Mouse (Mus musculus) hindbrain, embryonic 12.5 days (tissue): ENCODE data around the gene Atg101. TPM values are rescaled to one million over a fixed set of nuclear protein-coding genes. Genes with fewer than 3 reads are reported as not detected.

Experiments
- ATAC-seq: fragments of 200-750 bp; cut with Nextera tagmentation; 2 replicates; pipeline ENCODE4 v1.8.0; 2017; ENCODE audit warnings: moderate TSS enrichment; ENCODE audit not compliant: low FRiP score
- H3K27ac ChIP-seq: fragments of 300-500 bp; sonication (generic); 2 replicates; pipeline ENCODE4 v1.5.1; 2016; ENCODE audit warnings: mild to moderate bottlenecking
- H3K27me3 ChIP-seq: fragments of 300-500 bp; sonication (generic); 2 replicates; pipeline ENCODE4 v1.6.1; 2016; ENCODE audit warnings: mild to moderate bottlenecking
- H3K36me3 ChIP-seq: fragments of 300-500 bp; sonication (generic); 2 replicates; pipeline ENCODE4 v1.6.1; 2016; ENCODE audit warnings: mild to moderate bottlenecking
- H3K4me1 ChIP-seq: fragments of 300-500 bp; sonication (generic); 2 replicates; pipeline ENCODE4 v1.6.1; 2016
- H3K4me2 ChIP-seq: fragments of 300-500 bp; sonication (generic); replicated peaks from 2 replicates; pipeline ENCODE4 v1.6.1; 2016; ENCODE audit warnings: mild to moderate bottlenecking
- H3K4me3 ChIP-seq: fragments of 300-500 bp; sonication (generic); 2 replicates; pipeline ENCODE4 v1.5.1; 2016; ENCODE audit warnings: mild to moderate bottlenecking
- H3K9ac ChIP-seq: fragments of 300-500 bp; sonication (generic); 2 replicates; pipeline ENCODE4 v1.6.1; 2016; ENCODE audit warnings: mild to moderate bottlenecking, moderate library complexity
- H3K9me3 ChIP-seq: fragments of 300-500 bp; sonication (generic); replicated peaks from 2 replicates; pipeline ENCODE4 v1.6.1; 2016; ENCODE audit warnings: mild to moderate bottlenecking
- WGBS: fragments of 180-500 bp; shearing (Covaris S2); methylation state at CpG from one replicate; pipeline ENCODE4 v1.1.7; 2016; 5-methylcytosine and 5-hydroxymethylcytosine counted together
- polyA plus RNA-seq: library from polyadenylated mRNA; unstranded; fragments of >200 nt; fragmentation: Nextera tagmentation; extraction: Ambion mirVana; gene quantifications from 2 replicates; pipeline ENCODE4 v1.2.1, GENCODE M21; 2016

Gene Atg101
- polyA plus RNA-seq, 1 experiment from 2014 or later: 66.5 TPM

- ATAC-seq: no peak
- H3K27me3 ChIP-seq: peaks cover 11% of the 10 kb centered on the region
- H3K4me1 ChIP-seq: peaks cover 11% of the 10 kb centered on the region
- no peak overlapping the region for H3K9ac ChIP-seq
- no peaks in the 10 kb centered on the region for H3K36me3 ChIP-seq
- H3K4me3 ChIP-seq: no peak overlapping the region
- no peak overlapping the region for H3K4me2 ChIP-seq
- 79% methylated on average over 14 of the region's 14 CpGs for WGBS
- no peaks in the 10 kb centered on the region for H3K9me3 ChIP-seq
- H3K27ac ChIP-seq: no peak overlapping the region
These were observed 27.4 kb upstream of the Atg101 start for GRCm38 (mm10) chr15:101256463-101257206.

- ATAC-seq: no peak
- Histone ChIP-seq H3K36me3 (no peaks in the 10 kb centered on the region), H3K27me3 (0 out of 2 replicates have a peak, but pooled peaks cover under 1% of the 10 kb centered on the region), H3K4me1 (peaks cover 11% of the 10 kb centered on the region), H3K9me3 (no peaks in the 10 kb centered on the region), H3K27ac (no peak overlapping the region), H3K9ac (no peak overlapping the region), H3K4me3 (no peak overlapping the region), H3K4me2 (no peak overlapping the region)
- 85% methylated on average over 11 of the region's 11 CpGs for WGBS
These were observed 25.7 kb upstream of the Atg101 start for GRCm38 (mm10) chr15:101258420-101258819.

GRCm38 (mm10) chr15:101259922-101260321 lies 24.1 kb upstream of the Atg101 start:
- ATAC-seq: no peak
- no peak overlapping the region for H3K27ac ChIP-seq
- H3K4me1 ChIP-seq: peaks cover 11% of the 10 kb centered on the region
- H3K4me2 ChIP-seq: no peak overlapping the region
- H3K36me3 ChIP-seq: no peaks in the 10 kb centered on the region
- H3K4me3 ChIP-seq: no peak overlapping the region
- H3K27me3 ChIP-seq: peaks cover 1% of the 10 kb centered on the region; the same call in 1 of the 2 replicates
- WGBS: 87% methylated on average over 3 of the region's 3 CpGs
- H3K9ac ChIP-seq: no peak overlapping the region
- no peaks in the 10 kb centered on the region for H3K9me3 ChIP-seq

GRCm38 (mm10) chr15:101260387-101260786 lies 23.7 kb upstream of the Atg101 start:
- ATAC-seq: no peak
- 55% methylated on average over 10 of the region's 10 CpGs for WGBS
- Histone ChIP-seq H3K9me3 (no peaks in the 10 kb centered on the region), H3K4me2 (no peak overlapping the region), H3K27me3 (peaks cover 6% of the 10 kb centered on the region), H3K4me1 (peaks cover 11% of the 10 kb centered on the region), H3K27ac (no peak overlapping the region), H3K4me3 (no peak overlapping the region), H3K9ac (no peak overlapping the region), H3K36me3 (no peaks in the 10 kb centered on the region)

- Histone ChIP-seq H3K4me1 (peaks cover 14% of the 10 kb centered on the region), H3K27me3 (peaks cover 12% of the 10 kb centered on the region), H3K27ac (peak overlapping the region; percentile 52; the same call in 1 of the 2 replicates), H3K4me3 (no peak overlapping the region), H3K9ac (no peak overlapping the region), H3K36me3 (no peaks in the 10 kb centered on the region), H3K4me2 (no peak overlapping the region), H3K9me3 (no peaks in the 10 kb centered on the region)
- 69% methylated on average over 13 of the region's 13 CpGs for WGBS
- no peak for ATAC-seq
These were observed 23.0 kb upstream of the Atg101 start for GRCm38 (mm10) chr15:101260874-101261622.

GRCm38 (mm10) chr15:101262502-101262901 lies 21.6 kb upstream of the Atg101 start:
- ATAC-seq: no peak
- Histone ChIP-seq H3K27me3 (peaks cover 27% of the 10 kb centered on the region), H3K4me1 (peaks cover 23% of the 10 kb centered on the region), H3K4me2 (no peak overlapping the region), H3K27ac (peak overlapping the region; percentile 23; the same call in 1 of the 2 replicates), H3K4me3 (no peak overlapping the region), H3K36me3 (no peaks in the 10 kb centered on the region), H3K9ac (no peak overlapping the region), H3K9me3 (no peaks in the 10 kb centered on the region)
- WGBS: 66% methylated on average over 5 of the region's 5 CpGs

GRCm38 (mm10) chr15:101266132-101266963 lies 17.7 kb upstream of the Atg101 start:
- 2% methylated on average over 54 of the region's 57 CpGs for WGBS
- Histone ChIP-seq H3K4me3 (peak overlapping the region; percentile 48), H3K9ac (peak overlapping the region; percentile 69), H3K36me3 (peaks cover 4% of the 10 kb centered on the region; the same call in 1 of the 2 replicates), H3K4me2 (peak overlapping the region; percentile 92), H3K4me1 (peaks cover 21% of the 10 kb centered on the region), H3K27ac (no peak overlapping the region), H3K27me3 (peaks cover 39% of the 10 kb centered on the region), H3K9me3 (no peaks in the 10 kb centered on the region)
- peak; percentile 68 for ATAC-seq

GRCm38 (mm10) chr15:101267053-101268032 lies 16.7 kb upstream of the Atg101 start:
- Histone ChIP-seq H3K27me3 (peaks cover 39% of the 10 kb centered on the region), H3K36me3 (peaks cover 7% of the 10 kb centered on the region; the same call in 1 of the 2 replicates), H3K4me3 (peak overlapping the region; percentile 48), H3K4me1 (peaks cover 21% of the 10 kb centered on the region), H3K9ac (peak overlapping the region; percentile 69), H3K27ac (no peak overlapping the region), H3K9me3 (no peaks in the 10 kb centered on the region), H3K4me2 (peak overlapping the region; percentile 92)
- no peak for ATAC-seq
- 8% methylated on average over 25 of the region's 25 CpGs for WGBS

- no peak for ATAC-seq
- no peak overlapping the region for H3K4me2 ChIP-seq
- no peak overlapping the region for H3K9ac ChIP-seq
These were observed 13.8 kb upstream of the Atg101 start for GRCm38 (mm10) chr15:101270101-101270820.

GRCm38 (mm10) chr15:101271107-101271506 lies 13.0 kb upstream of the Atg101 start:
- peaks cover 26% of the 10 kb centered on the region for H3K27me3 ChIP-seq
- peaks cover 17% of the 10 kb centered on the region for H3K4me1 ChIP-seq
- H3K27ac ChIP-seq: no peak overlapping the region
- H3K4me3 ChIP-seq: no peak overlapping the region
- 89% methylated on average over 3 of the region's 3 CpGs for WGBS
- ATAC-seq: no peak
- H3K9ac ChIP-seq: no peak overlapping the region
- no peak overlapping the region for H3K4me2 ChIP-seq
- peaks cover 26% of the 10 kb centered on the region for H3K36me3 ChIP-seq
- H3K9me3 ChIP-seq: no peaks in the 10 kb centered on the region

More at GRCm38 (mm10) chr15:101270101-101270820, 13.8 kb upstream of the Atg101 start:
- no peak overlapping the region for H3K27ac ChIP-seq
- peaks cover 21% of the 10 kb centered on the region for H3K4me1 ChIP-seq
- peaks cover 34% of the 10 kb centered on the region for H3K27me3 ChIP-seq
- H3K36me3 ChIP-seq: peaks cover 26% of the 10 kb centered on the region
- WGBS: 92% methylated on average over 29 of the region's 29 CpGs
- no peak overlapping the region for H3K4me3 ChIP-seq
- H3K9me3 ChIP-seq: no peaks in the 10 kb centered on the region
